Mouse (Mus musculus) cortical plate, adult 2 months (tissue): ENCODE data around the gene Gucy1b1.

ENCODE experiments used
- CTCF ChIP-seq: fragments of 200-500 bp; IDR thresholded peaks from 2 replicates; pipeline ENCODE4 v1.5.1; 2011; ENCODE audit warnings: mild to moderate bottlenecking, control low read depth, low read length; ENCODE audit not compliant: insufficient read depth; ENCODE audit errors: extremely low read depth
- POLR2A ChIP-seq: fragments of 200-500 bp; IDR thresholded peaks from 2 replicates; pipeline ENCODE4 v1.6.1; 2011; ENCODE audit warnings: mild to moderate bottlenecking, low read length, control low read depth; ENCODE audit not compliant: insufficient read depth; ENCODE audit errors: extremely low read depth

DNA sequence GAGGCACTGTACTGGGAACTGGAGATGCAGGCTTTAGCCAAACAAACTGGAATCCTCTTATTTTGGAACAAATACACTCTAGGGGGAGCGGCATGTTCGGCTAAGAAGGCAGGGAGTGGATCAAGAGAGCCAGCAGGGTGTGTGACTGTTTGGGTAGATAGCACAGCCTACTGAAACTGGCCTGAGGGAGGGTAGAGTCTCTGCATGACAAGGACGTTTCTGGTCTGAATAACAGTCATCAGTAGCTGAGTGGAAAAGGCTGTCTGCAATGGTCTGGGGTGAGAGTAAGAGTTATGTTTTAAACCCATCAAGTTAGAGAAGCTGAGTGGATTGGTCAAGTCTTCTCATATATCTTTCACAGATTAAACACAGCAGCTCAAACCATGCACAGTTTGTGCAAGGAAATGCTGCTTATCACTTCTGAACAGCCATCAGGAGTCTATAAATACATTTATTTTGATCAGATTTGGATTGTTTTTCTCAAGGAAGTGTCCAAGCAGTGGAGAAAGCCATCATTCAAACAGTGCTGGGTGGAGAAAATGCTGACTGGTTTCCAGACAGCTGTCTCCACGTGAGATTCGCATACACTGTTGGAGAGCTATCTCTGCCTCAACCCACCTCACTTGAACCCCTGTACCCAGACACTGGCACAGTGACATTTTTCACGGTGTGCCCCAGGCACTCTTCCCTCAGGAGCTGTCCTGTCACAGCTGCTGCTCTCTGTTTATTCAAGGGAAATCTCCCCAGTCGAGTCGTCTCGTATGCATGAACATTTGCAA is 12.9 kb downstream of the Gucy1b1 start:
- no peak for TF ChIP-seq CTCF
- TF ChIP-seq POLR2A, result no peak
